Mouse (Mus musculus) frontal cortex, adult (tissue): Measurements from ENCODE around the gene Tom1.

ENCODE experiments used
- ATAC-seq: cut with Nextera tagmentation; 2 replicates; pipeline ENCODE4 v1.9.2; 2017; ENCODE audit warnings: mild to moderate bottlenecking, moderate library complexity, mixed read lengths; ENCODE audit not compliant: low TSS enrichment

Tom1 gene

GRCm38 (mm10) chr8:75033511-75034243, at the start of gene Tom1:
TSS of gene Tom1 (plus strand) at chr8:75033705.
- peak; percentile 90 for ATAC-seq

DNA sequence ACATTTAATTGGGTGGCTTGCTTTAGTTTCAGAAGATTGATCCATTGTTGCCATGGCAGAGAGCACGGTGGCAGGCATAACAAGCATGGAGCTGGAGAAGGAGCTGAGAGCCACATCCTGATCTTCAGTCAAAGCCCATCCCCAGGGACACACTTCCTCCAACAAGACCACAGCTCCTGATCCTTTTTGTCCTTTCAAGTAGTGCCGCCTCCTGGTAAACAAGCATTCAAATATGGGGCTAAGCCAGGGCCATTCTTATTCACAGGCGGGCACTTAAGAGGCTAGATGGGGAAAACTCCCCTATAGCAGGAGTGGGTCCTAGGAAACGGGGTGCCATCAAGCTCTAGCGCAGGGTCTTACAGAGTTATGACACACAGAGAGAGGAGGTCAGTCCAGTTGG, 46.1 kb upstream of the Tom1 start:
- no peak for ATAC-seq

DNA sequence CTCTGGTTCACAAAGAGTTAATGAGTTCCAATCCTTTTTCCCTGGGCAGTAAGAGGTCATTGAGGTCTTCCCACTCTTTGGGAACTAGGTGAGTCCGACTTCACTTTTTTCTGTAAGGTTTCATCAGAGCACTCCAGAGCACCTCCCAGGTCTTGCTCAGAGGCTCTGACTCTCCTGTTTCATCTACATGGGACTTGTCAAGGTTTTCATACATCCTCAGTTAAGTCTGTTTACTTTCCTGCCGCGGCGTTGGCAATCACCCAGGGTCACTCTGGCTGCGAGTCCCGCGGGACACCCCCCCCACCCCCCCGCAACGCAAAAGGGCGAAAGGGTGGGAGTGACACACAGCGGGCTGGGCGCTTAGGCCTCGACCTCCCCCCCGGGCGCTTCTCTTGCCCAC, 43.5 kb upstream of the Tom1 start:
- ATAC-seq = no peak

GRCm38 (mm10) chr8:74993081-74993474, 40.4 kb upstream of the Tom1 start, which contains the start of gene Hmgxb4:
TSS of gene Hmgxb4 (plus strand) at chr8:74993356.
- 0 out of 2 replicates have a peak, but pooled peaks have one; percentile 7 for ATAC-seq

- peak; percentile 98 for ATAC-seq
Observed at GRCm38 (mm10) chr8:74993475-74994451, 39.7 kb upstream of the Tom1 start.

DNA sequence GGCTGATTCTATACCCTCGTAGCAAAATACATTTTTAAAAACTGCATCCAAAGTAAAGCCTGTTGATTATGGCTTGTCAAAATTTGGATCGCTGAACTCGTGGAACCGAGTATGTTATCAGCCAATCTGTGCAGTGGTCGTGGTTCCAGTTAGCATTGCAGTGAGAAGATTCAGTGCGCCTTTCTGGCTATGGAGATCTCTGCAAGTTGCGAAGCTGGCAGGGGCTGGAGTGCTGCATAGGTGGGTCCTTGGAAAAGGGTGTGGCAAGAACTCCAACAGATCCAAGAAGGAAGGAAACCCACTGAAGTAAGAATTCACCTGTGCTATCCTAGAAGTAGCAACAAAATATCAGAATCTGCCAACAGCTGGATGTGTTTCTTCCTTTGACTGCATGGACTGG, 39.0 kb upstream of the Tom1 start:
- ATAC-seq = no peak

- no peak for ATAC-seq
Observed at GRCm38 (mm10) chr8:75000431-75000830, 33.1 kb upstream of the Tom1 start.

DNA sequence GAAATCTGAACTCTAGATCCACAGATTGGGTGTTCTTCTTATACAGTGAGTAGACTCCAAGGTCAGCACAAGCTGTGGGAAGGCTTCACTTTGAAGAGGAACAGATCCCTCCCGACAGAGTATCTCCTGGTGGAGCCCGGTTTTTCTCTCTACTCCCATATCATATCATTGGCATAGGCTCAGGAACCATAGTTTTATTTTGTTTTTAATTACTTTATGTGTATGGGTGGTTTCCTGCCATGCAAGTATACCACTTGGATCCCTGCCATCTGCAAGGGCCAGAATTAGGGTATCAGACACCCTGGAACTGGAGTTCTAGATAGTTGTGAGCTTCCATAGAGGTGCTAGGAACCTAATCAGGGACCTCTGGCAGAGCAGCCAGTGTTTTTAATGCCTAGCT, 24.7 kb upstream of the Tom1 start:
- ATAC-seq = no peak

GRCm38 (mm10) chr8:75013557-75013956, 19.9 kb upstream of the Tom1 start:
- ATAC-seq = no peak

GRCm38 (mm10) chr8:75013964-75014363, 19.5 kb upstream of the Tom1 start:
- ATAC-seq = no peak

- ATAC-seq = no peak
Observed at GRCm38 (mm10) chr8:75015981-75016380, 17.5 kb upstream of the Tom1 start.

- no peak for ATAC-seq
Observed at GRCm38 (mm10) chr8:75016422-75016821, 17.1 kb upstream of the Tom1 start.

GRCm38 (mm10) chr8:75018274-75018972, 15.1 kb upstream of the Tom1 start:
- ATAC-seq = no peak

- ATAC-seq = no peak
Observed at GRCm38 (mm10) chr8:75023660-75024316, 9.7 kb upstream of the Tom1 start.

GRCm38 (mm10) chr8:75025809-75026208, 7.7 kb upstream of the Tom1 start:
- ATAC-seq = no peak

GRCm38 (mm10) chr8:75030453-75031024, 3.0 kb upstream of the Tom1 start:
- no peak for ATAC-seq

- ATAC-seq = peak; percentile 0
Observed at GRCm38 (mm10) chr8:75032961-75033360, 544 bp upstream of the Tom1 start.

DNA sequence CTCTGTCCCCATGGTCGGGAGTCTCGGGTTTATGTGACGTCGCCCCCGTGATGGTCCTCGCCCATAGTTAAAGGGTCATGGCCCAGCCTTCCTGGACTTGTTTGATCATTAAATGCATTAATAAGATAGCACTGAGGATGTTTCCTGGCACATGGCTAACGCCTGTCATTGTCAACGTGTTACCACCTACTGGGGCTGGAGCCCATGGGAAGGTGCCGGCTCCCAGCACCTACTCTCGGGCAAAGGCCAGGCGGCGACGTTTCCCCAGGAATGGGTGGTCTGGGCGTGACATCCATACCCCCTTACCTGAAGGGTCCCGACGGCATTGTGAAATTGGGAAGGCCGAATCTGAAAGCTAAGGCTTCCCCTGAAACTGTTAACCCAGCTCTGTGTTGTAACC, 780 bp downstream of the Tom1 start:
- ATAC-seq = peak; percentile 10

DNA sequence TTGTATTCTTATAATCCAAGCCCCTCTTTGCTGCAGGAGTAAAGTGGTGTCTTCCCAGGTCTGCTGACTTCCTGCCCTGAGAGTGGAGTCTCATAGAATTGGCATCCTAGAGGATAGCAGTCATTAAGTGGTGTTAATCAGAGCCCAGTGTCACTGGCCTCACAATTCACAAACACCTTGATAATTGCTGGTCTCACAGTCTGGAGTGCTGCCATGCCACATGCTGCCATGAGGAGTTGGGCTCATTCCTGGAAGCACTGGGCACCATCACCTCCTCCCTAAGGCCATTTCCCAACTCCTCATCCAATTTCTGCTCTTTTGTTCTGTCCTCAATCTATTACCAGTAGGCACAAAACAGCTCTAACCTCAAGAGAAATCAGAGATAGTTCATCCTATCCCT, 2.1 kb downstream of the Tom1 start:
- no peak for ATAC-seq

DNA sequence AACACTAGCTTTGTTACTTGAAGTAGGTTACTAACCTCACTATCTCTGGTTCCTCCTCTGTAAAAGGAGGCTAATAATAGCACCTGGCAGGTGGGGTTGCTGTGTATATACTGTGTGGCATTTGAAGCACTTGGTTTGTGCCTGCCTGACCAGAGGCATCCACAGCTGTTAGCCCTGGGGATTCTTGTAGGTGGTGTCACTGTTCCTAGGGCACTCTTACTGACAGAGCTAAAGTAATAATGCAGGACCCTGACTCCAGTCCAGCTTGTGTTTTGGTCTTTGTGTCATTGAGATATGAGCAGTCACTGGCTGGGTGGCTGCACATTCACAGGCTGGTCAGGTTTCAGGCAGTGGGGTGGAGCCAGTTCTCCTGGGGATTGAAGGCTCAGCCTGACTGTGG, 5.0 kb downstream of the Tom1 start:
- ATAC-seq = no peak

DNA sequence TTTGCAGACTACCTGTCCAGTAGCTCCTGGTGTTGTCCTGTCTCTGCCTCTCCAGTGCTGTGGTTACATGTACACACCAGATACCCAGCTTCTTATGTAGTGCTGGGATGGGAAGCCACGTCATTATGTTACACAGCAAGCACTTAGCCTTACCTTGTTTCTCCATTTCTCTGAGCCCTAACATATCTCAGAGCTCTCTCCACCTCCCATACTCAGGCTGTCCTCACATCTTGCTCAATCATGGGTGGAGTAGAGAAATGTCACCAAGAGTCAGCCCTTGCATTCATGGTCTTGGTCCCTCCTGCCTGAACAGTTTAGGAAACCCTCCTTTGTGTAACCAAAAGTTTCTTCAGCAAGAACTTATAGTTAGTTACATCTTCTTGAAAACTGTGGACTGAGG, 6.2 kb downstream of the Tom1 start:
- no peak for ATAC-seq
